Mouse (Mus musculus): ENCODE measurements around the gene Palm2.

Gene Palm2

DNA sequence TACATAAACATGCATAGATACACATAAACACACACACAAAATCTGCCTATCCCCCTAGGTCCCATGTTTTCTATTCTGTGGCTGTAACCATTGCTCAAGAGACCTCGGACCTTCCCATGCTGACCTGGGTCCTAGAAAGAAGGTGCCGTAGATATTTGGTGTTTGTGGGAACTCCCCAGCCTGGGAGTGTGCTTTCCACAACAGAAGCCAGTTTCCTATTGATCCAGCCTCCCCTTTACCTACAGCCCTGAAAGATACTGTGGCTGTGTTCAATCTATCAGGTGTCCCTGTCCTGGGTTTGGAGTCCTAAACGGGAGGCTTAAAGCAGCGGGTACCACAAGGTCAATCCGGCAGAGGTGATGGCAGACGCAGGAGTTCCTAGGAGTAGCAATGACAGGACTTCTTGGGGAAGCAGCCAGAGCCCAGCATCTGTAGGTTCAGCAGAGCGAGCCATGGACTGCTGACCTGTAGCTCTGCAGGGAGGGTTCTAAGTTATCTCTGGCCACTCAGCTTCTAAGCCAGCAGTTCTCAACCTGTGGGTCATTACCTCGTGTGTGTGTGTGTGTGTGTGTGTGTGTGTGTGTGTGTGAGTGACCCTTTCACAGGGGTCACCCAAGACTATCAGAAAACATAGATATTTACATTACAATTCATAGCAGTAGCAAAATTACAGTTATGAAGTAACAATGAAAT lies 79.3 kb downstream of the Palm2 start:
- DNase-seq (ENCODE audit: low spot score in 2 of 2) = no peak

- no peak for DNase-seq (ENCODE audit: low spot score in 2 of 2)
These were observed 80.2 kb downstream of the Palm2 start for GRCm38 (mm10) chr4:57514003-57514937.

GRCm38 (mm10) chr4:57515356-57515755 lies 81.3 kb downstream of the Palm2 start:
- no peak for DNase-seq (ENCODE audit: low spot score in 2 of 2)

DNA sequence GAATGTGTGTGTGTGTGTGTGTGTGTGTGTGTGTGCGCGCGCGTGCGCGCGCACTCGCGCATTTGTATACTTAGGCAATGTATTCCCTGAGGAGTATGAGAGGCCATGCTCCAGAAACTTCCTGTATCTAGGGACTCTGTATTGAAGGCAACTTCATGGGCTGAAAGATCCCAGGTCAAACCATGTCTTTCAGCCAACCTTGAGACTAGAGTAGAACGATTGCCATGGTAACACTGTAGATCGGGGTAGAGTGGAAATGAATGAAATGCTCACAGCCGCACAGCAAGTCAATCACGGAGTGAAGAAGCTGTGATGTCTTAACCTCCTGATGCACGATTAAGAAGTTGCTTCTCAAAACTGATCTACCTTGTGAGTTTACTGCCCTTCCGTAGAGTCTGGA lies 89.4 kb downstream of the Palm2 start:
- no peak for DNase-seq (ENCODE audit: low spot score in 2 of 2)

- no peak for DNase-seq (ENCODE audit: low spot score in 2 of 2)
These were observed 90.4 kb downstream of the Palm2 start for GRCm38 (mm10) chr4:57524461-57524860.

GRCm38 (mm10) chr4:57525221-57526011 lies 91.4 kb downstream of the Palm2 start:
- DNase-seq (ENCODE audit: low spot score in 2 of 2) = no peak

GRCm38 (mm10) chr4:57528296-57528695 lies 94.2 kb downstream of the Palm2 start:
- DNase-seq (ENCODE audit: low spot score in 2 of 2) = no peak

GRCm38 (mm10) chr4:57533686-57534085 lies 99.6 kb downstream of the Palm2 start:
- no peak for DNase-seq (ENCODE audit: low spot score in 2 of 2)

DNA sequence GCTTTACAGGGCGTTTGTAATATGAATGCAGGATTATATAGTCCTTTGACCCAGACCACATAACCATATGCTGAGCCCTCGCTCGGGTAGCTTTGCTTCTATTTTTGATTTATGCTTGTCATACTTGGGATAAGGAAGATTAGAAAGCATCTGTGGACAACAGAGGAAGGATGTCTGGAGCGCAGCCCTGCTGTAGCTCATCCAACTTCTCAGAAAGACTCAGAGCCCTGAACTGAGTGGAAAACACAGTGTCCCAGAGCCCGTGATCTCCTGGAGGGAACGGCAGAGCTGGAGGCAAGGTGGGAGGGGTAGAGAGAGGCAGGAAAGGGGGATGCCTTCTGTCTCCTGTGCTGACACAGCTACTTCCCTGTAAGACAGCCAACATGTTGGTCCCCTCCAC lies 100.2 kb downstream of the Palm2 start:
- DNase-seq (ENCODE audit: low spot score in 2 of 2) = no peak

DNA sequence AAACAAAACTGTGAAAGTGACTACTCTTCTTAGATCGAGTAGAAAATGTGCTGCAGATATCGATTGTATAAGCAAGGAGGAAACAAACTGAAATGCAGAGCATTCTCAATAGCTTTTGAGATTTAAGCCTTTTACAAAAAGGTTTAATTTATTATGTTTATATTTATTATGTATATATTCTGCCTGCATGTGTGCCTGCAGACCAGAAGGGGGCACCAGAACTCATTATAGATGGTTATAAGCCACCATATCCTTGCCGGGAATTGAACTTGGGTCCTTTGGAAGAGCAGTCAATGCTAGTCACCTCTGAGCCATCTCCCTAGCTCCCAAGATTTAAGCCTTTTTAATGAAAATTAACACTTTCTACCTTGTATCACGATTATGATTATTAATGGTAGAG lies 101.0 kb downstream of the Palm2 start:
- no peak for DNase-seq (ENCODE audit: low spot score in 2 of 2)

- DNase-seq (ENCODE audit: low spot score in 2 of 2) = no peak
These were observed 104.1 kb downstream of the Palm2 start for GRCm38 (mm10) chr4:57538029-57538688.

- DNase-seq (ENCODE audit: low spot score in 2 of 2) = no peak
These were observed 109.7 kb downstream of the Palm2 start for GRCm38 (mm10) chr4:57543692-57544256.

- DNase-seq (ENCODE audit: low spot score in 2 of 2) = no peak
These were observed 113.7 kb downstream of the Palm2 start for GRCm38 (mm10) chr4:57547785-57548184.

DNA sequence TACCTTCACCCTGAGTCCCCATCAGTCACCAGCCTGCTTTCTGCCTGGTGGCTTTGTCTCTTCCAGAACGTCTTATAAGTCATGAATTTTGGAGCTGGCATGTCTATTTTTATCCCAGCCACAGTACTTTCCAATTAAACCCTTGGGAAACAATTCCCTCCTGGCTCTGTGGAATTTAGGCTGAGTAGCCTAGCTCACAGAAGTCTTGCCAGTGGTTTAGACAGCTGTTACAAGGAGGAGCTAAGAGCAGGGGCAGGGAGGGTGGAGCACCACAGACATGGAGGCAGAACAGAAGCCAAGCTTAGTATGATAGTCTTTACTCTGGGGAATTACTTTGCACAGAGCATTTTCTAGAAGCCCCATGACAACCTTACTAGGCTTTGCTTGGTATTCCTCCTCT lies 116.2 kb downstream of the Palm2 start:
- DNase-seq (ENCODE audit: low spot score in 2 of 2) = no peak

GRCm38 (mm10) chr4:57557102-57557501 lies 123.1 kb downstream of the Palm2 start:
- DNase-seq (ENCODE audit: low spot score in 2 of 2) = no peak

- no peak for DNase-seq (ENCODE audit: low spot score in 2 of 2)
These were observed 125.4 kb downstream of the Palm2 start for GRCm38 (mm10) chr4:57559438-57559837.

DNA sequence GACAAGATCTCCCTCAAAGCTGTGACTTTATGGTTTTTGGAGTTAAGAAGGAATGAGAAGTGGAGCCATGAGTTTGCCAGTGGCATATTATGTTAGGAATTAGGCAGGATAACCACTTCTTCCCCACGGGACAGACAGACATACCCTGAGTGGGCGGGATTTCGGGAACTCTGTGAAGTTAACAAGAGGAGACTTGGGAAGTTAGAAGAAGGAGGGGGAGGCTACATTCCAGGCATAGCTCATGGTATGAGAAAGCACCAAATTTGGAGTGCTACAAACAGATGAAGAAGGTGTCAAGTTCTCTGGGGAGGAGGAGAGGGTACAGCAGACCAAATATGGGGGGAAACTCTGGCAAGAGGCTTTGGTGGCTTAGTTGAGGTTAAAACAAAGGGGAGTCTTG lies 126.0 kb downstream of the Palm2 start:
- DNase-seq (ENCODE audit: low spot score in 2 of 2) = no peak

DNA sequence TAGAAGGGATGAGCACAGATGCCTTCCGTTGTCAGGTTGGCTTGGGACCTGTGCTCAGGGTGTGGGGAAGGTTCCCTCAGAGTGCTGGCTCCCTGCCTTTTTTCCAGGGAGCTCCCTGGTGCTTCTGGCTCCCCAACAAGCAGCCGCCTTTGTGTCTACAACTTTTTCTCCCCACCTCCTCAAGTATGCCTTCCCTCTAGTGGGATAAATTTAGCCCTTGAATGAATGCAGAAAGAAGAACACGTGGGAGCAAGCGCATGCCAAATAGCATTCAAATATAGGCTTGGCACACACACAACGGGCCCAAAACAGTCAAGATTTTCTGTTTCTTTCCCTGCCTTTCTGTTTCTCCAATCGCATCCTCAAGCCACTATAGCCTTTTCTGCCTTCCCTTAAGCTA lies 127.0 kb downstream of the Palm2 start:
- DNase-seq (ENCODE audit: low spot score in 2 of 2) = no peak

GRCm38 (mm10) chr4:57565283-57565682 lies 131.2 kb downstream of the Palm2 start:
- DNase-seq (ENCODE audit: low spot score in 2 of 2) = no peak

DNA sequence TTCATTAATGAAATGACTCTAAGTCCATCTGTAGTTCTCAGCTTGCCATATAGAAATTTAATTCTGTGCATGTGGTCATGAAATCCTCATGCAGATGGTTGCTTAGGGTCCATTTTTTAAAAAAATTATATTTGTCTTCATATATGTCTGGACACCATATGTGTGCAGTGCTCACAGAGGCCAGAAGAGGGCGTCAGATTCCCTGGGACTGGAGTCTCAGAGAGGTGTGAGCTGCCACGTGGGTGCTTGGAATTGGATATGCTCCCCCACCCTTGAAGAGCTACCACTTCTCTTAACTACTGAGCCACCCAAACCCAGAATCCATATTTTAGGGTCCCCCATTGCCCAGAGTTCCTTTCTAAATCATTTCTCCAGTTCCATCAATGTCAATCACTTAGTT lies 131.8 kb downstream of the Palm2 start:
- no peak for DNase-seq (ENCODE audit: low spot score in 2 of 2)

DNA sequence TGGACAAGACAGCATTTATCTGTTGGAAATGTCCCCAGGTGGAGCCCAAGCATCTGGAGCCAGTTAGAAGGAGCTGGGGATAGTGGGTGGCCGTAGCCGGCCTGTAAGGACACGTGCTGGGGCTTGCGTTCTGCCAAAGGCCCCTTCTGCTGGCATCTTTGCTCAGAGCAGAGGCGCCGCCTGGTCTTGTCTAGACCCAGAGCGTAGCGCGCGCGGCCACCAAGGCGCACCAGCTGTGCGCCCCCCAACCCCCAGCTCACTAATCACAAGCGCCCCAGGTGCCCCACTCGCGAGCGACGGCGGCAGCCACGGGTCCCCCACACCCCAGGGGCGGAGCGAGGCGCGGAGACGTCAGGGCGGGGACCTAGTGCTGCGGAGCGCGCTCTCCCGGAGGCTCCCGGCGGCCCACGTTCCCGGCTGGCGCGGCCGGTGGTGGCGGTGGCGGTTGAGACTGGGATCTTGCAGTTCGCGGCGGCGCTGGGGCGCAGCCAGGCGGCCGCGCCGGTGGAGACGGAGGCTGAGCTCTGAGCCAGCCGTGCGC lies 133.7 kb downstream of the Palm2 start, which contains the start of gene Pakap:
TSS of gene Pakap (plus strand) at position 514 of the 541 bp plus-strand sequence.
- no peak for DNase-seq (ENCODE audit: low spot score in 2 of 2)
